Mouse (Mus musculus): ENCODE measurements at regions not wholly inside any gene's neighbourhood (a gene's known extent, or its start where the extent isn't known, plus 50 kb on each side); places are given as distances from the start of the nearest gene placed in this dataset.

DNA sequence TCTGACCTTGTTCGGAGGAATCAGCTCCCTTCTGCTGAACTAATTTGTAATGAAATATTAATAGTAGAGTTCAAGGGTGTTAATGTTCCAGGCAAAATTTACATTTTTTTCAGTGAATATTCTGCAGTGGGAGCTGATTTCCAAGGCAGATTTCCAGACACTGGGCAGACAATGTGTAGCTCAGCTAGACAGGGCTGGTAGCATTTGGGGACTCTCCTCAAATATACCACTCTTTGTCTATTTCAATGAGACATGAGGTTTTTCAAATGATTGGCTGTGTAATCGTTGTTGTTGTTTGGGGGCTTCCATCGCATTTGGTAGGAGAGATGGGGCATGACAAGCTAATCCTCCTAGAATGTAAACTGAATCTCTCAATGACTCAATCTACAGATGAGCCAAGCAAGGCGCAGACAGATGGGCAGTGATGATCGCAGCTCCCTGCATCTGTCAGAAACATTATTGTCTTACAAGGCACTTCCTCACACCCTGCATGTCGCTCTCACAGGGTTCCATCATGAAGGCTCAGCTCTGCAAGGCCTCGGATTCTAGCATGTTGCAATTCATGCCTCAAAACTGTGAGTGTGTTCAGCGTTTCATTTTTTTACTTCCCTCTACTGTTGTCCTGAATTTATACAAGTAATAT is 241.7 kb upstream of the Akirin2 start:
- Histone ChIP-seq H3K27ac (ENCODE audit: low read length) (no peak overlapping the region), H3K9ac (ENCODE audit: low read length) (no peak overlapping the region), H3K27me3 (ENCODE audit: control insufficient read depth, insufficient read depth, low read depth, low read length) (no peaks in the 10 kb centered on the region), H3K4me2 (ENCODE audit: low read depth, low read length) (no peak overlapping the region), H3K4me3 (ENCODE audit: low read length) (no peak overlapping the region), H3K9me3 (ENCODE audit: control insufficient read depth, low read length) (no peaks in the 10 kb centered on the region), H3K4me1 (replicated peaks; ENCODE audit: control insufficient read depth, insufficient read depth, low read length) (peaks cover 2% of the 10 kb centered on the region; the same call in 1 of the 2 replicates), H3K36me3 (ENCODE audit: control insufficient read depth, insufficient read depth, low read length) (no peaks in the 10 kb centered on the region)
- ATAC-seq (ENCODE audit: low read depth), result peak; percentile 39; the same call in 1 of the 2 replicates
- 59% methylated on average over 8 of the region's 8 CpGs for WGBS

GRCm38 (mm10) chr4:34310061-34310642 is 240.6 kb upstream of the Akirin2 start:
- peak; percentile 88 for ATAC-seq (ENCODE audit: low read depth)

DNA sequence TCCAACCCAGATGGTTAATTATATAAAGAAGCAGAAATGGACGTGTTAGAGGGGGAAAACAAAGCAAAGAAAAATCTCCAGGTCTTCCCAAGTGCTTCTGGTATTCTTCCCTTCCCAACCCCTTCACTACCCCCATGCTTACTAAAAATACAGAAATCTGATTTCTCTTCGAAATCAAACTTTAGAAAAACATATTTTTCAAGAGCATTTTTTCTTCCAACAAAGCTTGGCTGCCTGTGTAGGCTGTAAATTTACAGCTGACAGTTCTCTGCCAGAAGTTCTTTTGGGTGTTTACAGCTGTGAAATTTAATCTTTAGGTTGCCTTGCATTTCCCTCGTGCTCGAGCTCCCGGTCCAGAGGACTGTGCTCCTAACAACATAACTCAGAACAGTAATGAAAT is 234.9 kb upstream of the Akirin2 start:
- Histone ChIP-seq H3K9me3 (ENCODE audit: control insufficient read depth, low read length) (no peaks in the 10 kb centered on the region), H3K27me3 (ENCODE audit: control insufficient read depth, insufficient read depth, low read depth, low read length) (no peaks in the 10 kb centered on the region), H3K4me2 (ENCODE audit: low read depth, low read length) (peak overlapping the region; percentile 16; the same call in 1 of the 2 replicates), H3K4me1 (replicated peaks; ENCODE audit: control insufficient read depth, insufficient read depth, low read length) (peaks cover 4% of the 10 kb centered on the region; the same call in 1 of the 2 replicates), H3K4me3 (ENCODE audit: low read length) (no peak overlapping the region), H3K9ac (ENCODE audit: low read length) (no peak overlapping the region), H3K27ac (ENCODE audit: low read length) (0 out of 2 replicates have a peak overlapping the region, but pooled peaks have one; percentile 13), H3K36me3 (ENCODE audit: control insufficient read depth, insufficient read depth, low read length) (no peaks in the 10 kb centered on the region)
- WGBS, result 36% methylated on average over 5 of the region's 5 CpGs
- peak; percentile 78 for ATAC-seq (ENCODE audit: low read depth)

More at GRCm38 (mm10) chr4:34310061-34310642, 240.6 kb upstream of the Akirin2 start:
- Histone ChIP-seq H3K36me3 (ENCODE audit: control insufficient read depth, insufficient read depth, low read length) (no peaks in the 10 kb centered on the region), H3K9ac (ENCODE audit: low read length) (no peak overlapping the region), H3K27me3 (ENCODE audit: control insufficient read depth, insufficient read depth, low read depth, low read length) (no peaks in the 10 kb centered on the region), H3K4me3 (ENCODE audit: low read length) (no peak overlapping the region), H3K4me2 (ENCODE audit: low read depth, low read length) (no peak overlapping the region; the same call in 1 of the 2 replicates), H3K4me1 (replicated peaks; ENCODE audit: control insufficient read depth, insufficient read depth, low read length) (peaks cover 2% of the 10 kb centered on the region; the same call in 1 of the 2 replicates), H3K9me3 (ENCODE audit: control insufficient read depth, low read length) (no peaks in the 10 kb centered on the region), H3K27ac (ENCODE audit: low read length) (no peak overlapping the region)
- 26% methylated on average over 5 of the region's 5 CpGs for WGBS

DNA sequence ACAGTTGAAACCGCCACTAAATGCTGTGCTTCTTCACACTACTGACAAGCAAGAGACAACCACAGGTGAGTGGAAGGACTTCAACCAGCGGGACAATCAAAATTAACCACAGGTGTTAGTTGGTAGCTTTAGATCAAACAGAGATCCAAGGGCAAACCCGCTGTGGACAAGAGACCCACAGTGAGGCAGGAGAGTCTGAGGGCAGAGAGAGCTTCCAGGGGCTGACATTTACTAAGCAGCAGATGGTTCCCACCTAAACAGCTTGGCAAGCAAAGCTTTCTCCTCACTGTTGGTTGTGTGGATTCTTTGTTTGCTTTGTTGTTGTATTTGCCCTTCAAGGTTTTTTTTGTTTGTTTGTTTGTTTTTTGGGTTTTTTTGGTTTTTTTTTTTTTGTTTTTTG is 227.9 kb upstream of the Akirin2 start:
- H3K4me2 ChIP-seq (ENCODE audit: low read depth, low read length), result no peak overlapping the region
- WGBS, result 46% methylated on average over 3 of the region's 3 CpGs

GRCm38 (mm10) chr4:34328151-34328785 is 222.5 kb upstream of the Akirin2 start:
- 59% methylated on average over 19 of the region's 19 CpGs for WGBS
- no peaks in the 10 kb centered on the region for H3K36me3 ChIP-seq (ENCODE audit: control insufficient read depth, insufficient read depth, low read length)
- H3K27ac ChIP-seq (ENCODE audit: low read length), result no peak overlapping the region
- H3K4me3 ChIP-seq (ENCODE audit: low read length), result 0 out of 2 replicates have a peak overlapping the region, but pooled peaks have one; percentile 12
- peak overlapping the region; percentile 29; the same call in 1 of the 2 replicates for H3K4me2 ChIP-seq (ENCODE audit: low read depth, low read length)
- ATAC-seq (ENCODE audit: low read depth), result no peak
- H3K27me3 ChIP-seq (ENCODE audit: control insufficient read depth, insufficient read depth, low read depth, low read length), result no peaks in the 10 kb centered on the region
- H3K9ac ChIP-seq (ENCODE audit: low read length), result no peak overlapping the region
- peaks cover 4% of the 10 kb centered on the region for H3K4me1 ChIP-seq (replicated peaks; ENCODE audit: control insufficient read depth, insufficient read depth, low read length)
- H3K9me3 ChIP-seq (ENCODE audit: control insufficient read depth, low read length), result no peaks in the 10 kb centered on the region

More for the DNA sequence above, 227.9 kb upstream of the Akirin2 start:
- Histone ChIP-seq H3K9me3 (ENCODE audit: control insufficient read depth, low read length) (no peaks in the 10 kb centered on the region), H3K4me3 (ENCODE audit: low read length) (no peak overlapping the region), H3K27me3 (ENCODE audit: control insufficient read depth, insufficient read depth, low read depth, low read length) (no peaks in the 10 kb centered on the region), H3K36me3 (ENCODE audit: control insufficient read depth, insufficient read depth, low read length) (no peaks in the 10 kb centered on the region), H3K4me1 (replicated peaks; ENCODE audit: control insufficient read depth, insufficient read depth, low read length) (peaks cover 5% of the 10 kb centered on the region), H3K9ac (ENCODE audit: low read length) (no peak overlapping the region), H3K27ac (ENCODE audit: low read length) (no peak overlapping the region)
- no peak for ATAC-seq (ENCODE audit: low read depth)

GRCm38 (mm10) chr4:34336971-34337797 is 213.6 kb upstream of the Akirin2 start:
- Histone ChIP-seq H3K9ac (ENCODE audit: low read length) (no peak overlapping the region), H3K4me1 (replicated peaks; ENCODE audit: control insufficient read depth, insufficient read depth, low read length) (no peaks in the 10 kb centered on the region), H3K4me2 (ENCODE audit: low read depth, low read length) (peak overlapping the region; percentile 44), H3K27me3 (ENCODE audit: control insufficient read depth, insufficient read depth, low read depth, low read length) (no peaks in the 10 kb centered on the region), H3K4me3 (ENCODE audit: low read length) (peak overlapping the region; percentile 0; the same call in 1 of the 2 replicates), H3K9me3 (ENCODE audit: control insufficient read depth, low read length) (no peaks in the 10 kb centered on the region), H3K27ac (ENCODE audit: low read length) (no peak overlapping the region), H3K36me3 (ENCODE audit: control insufficient read depth, insufficient read depth, low read length) (no peaks in the 10 kb centered on the region)
- peak; percentile 43; the same call in 1 of the 2 replicates for ATAC-seq (ENCODE audit: low read depth)
- 35% methylated on average over 14 of the region's 14 CpGs for WGBS

DNA sequence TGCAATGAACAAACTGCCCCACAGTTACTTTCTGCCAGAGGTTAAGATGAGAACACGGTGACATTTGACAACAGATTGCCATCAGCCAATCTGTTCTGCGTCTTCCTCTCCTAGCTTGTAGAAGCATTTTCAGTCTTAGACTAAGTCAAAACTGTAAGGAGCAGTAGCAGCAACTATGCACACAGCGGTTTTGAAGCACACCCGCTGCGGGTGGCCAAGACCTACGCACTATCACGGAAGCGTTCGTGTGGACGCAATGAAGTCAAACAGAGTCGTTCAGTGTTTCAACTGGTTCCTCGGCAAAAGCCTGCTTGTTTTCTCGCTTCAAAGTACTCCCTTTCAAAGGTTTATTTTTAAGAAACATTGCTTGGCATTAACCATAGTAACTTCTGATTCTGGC is 212.9 kb upstream of the Akirin2 start:
- Histone ChIP-seq H3K4me1 (replicated peaks; ENCODE audit: control insufficient read depth, insufficient read depth, low read length) (no peaks in the 10 kb centered on the region), H3K4me3 (ENCODE audit: low read length) (peak overlapping the region; percentile 0; the same call in 1 of the 2 replicates), H3K4me2 (ENCODE audit: low read depth, low read length) (peak overlapping the region; percentile 44), H3K9ac (ENCODE audit: low read length) (no peak overlapping the region), H3K27ac (ENCODE audit: low read length) (no peak overlapping the region), H3K36me3 (ENCODE audit: control insufficient read depth, insufficient read depth, low read length) (no peaks in the 10 kb centered on the region), H3K27me3 (ENCODE audit: control insufficient read depth, insufficient read depth, low read depth, low read length) (no peaks in the 10 kb centered on the region), H3K9me3 (ENCODE audit: control insufficient read depth, low read length) (no peaks in the 10 kb centered on the region)
- peak; percentile 66; the same call in 1 of the 2 replicates for ATAC-seq (ENCODE audit: low read depth)
- WGBS, result 26% methylated on average over 13 of the region's 13 CpGs

GRCm38 (mm10) chr4:34340057-34340456 is 210.7 kb upstream of the Akirin2 start:
- Histone ChIP-seq H3K36me3 (ENCODE audit: control insufficient read depth, insufficient read depth, low read length) (no peaks in the 10 kb centered on the region), H3K4me1 (replicated peaks; ENCODE audit: control insufficient read depth, insufficient read depth, low read length) (no peaks in the 10 kb centered on the region), H3K27ac (ENCODE audit: low read length) (no peak overlapping the region), H3K4me3 (ENCODE audit: low read length) (no peak overlapping the region), H3K9me3 (ENCODE audit: control insufficient read depth, low read length) (no peaks in the 10 kb centered on the region), H3K4me2 (ENCODE audit: low read depth, low read length) (no peak overlapping the region), H3K9ac (ENCODE audit: low read length) (no peak overlapping the region), H3K27me3 (ENCODE audit: control insufficient read depth, insufficient read depth, low read depth, low read length) (no peaks in the 10 kb centered on the region)
- no peak for ATAC-seq (ENCODE audit: low read depth)
- 92% methylated on average over 8 of the region's 8 CpGs for WGBS
